8 mouse cellular contexts compared by ENCODE assay signal in the genomic region with DNA sequence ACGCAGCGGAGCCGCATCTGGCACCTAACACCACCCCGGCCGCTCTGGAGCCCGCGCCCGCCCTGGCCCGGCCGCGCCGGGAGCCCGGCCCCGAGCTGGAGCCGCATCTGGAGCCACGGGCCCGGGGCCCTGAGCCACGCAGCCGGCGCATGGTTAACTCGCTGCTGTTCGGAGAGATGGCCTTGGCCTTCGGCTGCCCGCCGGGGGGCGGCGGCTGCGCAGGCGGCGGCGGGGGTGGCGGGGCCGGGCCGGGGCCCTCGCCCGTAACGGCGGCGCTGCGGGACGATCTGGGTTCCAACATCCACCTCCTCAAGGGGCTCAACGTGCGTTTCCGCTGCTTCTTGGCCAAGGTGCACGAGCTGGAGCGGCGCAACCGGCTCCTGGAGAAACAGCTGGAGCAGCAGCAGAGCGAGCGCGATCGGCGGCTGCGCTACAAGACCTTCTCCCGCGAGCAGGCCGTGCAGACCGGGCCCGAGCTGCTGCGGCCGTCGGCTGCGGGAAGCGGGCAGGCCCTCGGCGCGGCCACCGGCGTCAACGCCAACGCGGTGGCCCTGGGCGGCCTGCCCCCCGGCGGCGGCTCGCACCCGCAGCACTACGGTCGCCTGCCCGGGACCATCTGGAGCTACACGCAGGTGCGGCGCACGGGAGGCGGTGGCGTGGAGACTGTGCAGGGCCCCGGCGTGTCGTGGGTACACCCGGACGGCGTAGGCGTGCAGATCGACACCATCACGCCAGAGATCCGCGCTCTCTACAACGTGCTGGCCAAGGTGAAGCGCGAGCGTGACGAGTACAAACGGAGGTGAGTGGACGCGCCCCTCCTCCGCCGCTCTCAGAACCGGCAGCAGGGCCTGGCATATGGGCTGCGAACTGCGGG. TPM values are rescaled to one million over a fixed set of nuclear protein-coding genes. Genes with fewer than 3 reads are reported as not detected.
DNase-seq lines count a peak whose midpoint lies in the region; ATAC-seq lines count a peak whose summit lies in the region.

No protein-coding gene starts in this region.

- 0% methylated on average over 25 of the region's 111 CpGs for WGBS in embryonic facial prominence, embryonic 14.5 days
- under 1% methylated on average over 105 of the region's 111 CpGs for WGBS in hindbrain, embryonic 13.5 days
- under 1% methylated on average over 86 of the region's 111 CpGs for WGBS in midbrain, embryonic 13.5 days
- under 1% methylated on average over 108 of the region's 111 CpGs for WGBS in stomach, embryonic 15.5 days

- no peaks in the 10 kb centered on the region for H3K27me3 ChIP-seq in embryonic facial prominence, embryonic 14.5 days (replicated peaks; ENCODE audit: control insufficient read depth, insufficient read depth, low read length)
- peaks cover under 1% of the 10 kb centered on the region for H3K27me3 ChIP-seq in hindbrain, embryonic 13.5 days
- peaks cover 20% of the 10 kb centered on the region for H3K27me3 ChIP-seq in midbrain, embryonic 13.5 days
- H3K27me3 ChIP-seq in stomach, embryonic 15.5 days (replicated peaks) = no peaks in the 10 kb centered on the region

- peak overlapping the region; percentile 97 for H3K4me2 ChIP-seq in embryonic facial prominence, embryonic 14.5 days (ENCODE audit: low read depth, low read length)
- H3K4me2 ChIP-seq in hindbrain, embryonic 13.5 days = peak overlapping the region; percentile 91
- peak overlapping the region; percentile 97 for H3K4me2 ChIP-seq in midbrain, embryonic 13.5 days (replicated peaks)
- H3K4me2 ChIP-seq in stomach, embryonic 15.5 days = peak overlapping the region; percentile 97

- intact Hi-C loops in left cerebral cortex, postnatal 36 days (cut with DNase I) = loop anchor here (5.0 kb wide), 3 partner anchors 37 to 103 kb away; no protein-coding TSS in a partner anchor

- H3K9ac ChIP-seq in embryonic facial prominence, embryonic 14.5 days (ENCODE audit: low read depth, low read length) = peak overlapping the region; percentile 83
- H3K9ac ChIP-seq in hindbrain, embryonic 13.5 days = peak overlapping the region; percentile 92
- peak overlapping the region; percentile 86 for H3K9ac ChIP-seq in midbrain, embryonic 13.5 days (replicated peaks)
- H3K9ac ChIP-seq in stomach, embryonic 15.5 days = peak overlapping the region; percentile 90

- no peaks in the 10 kb centered on the region for H3K36me3 ChIP-seq in embryonic facial prominence, embryonic 14.5 days (ENCODE audit: control insufficient read depth, insufficient read depth, low read length)
- no peaks in the 10 kb centered on the region for H3K36me3 ChIP-seq in hindbrain, embryonic 13.5 days
- no peaks in the 10 kb centered on the region for H3K36me3 ChIP-seq in midbrain, embryonic 13.5 days
- no peaks in the 10 kb centered on the region for H3K36me3 ChIP-seq in stomach, embryonic 15.5 days

- DNase-seq in adrenal gland, postnatal 25 days = peak; percentile 68
- no peak for DNase-seq in adrenal gland, postnatal 10 days
- peak; percentile 68 for DNase-seq in T-cell, adult 2 months (ENCODE audit: low spot score)
- peak; percentile 64 for DNase-seq in embryonic facial prominence, embryonic 14.5 days (ENCODE audit: low spot score)
- DNase-seq in left cerebral cortex, postnatal 36 days (ENCODE audit: low spot score in 2 of 2) = peak; percentile 63 to 76

- peaks cover 38% of the 10 kb centered on the region for H3K4me1 ChIP-seq in embryonic facial prominence, embryonic 14.5 days (ENCODE audit: control insufficient read depth, insufficient read depth, low read length)
- H3K4me1 ChIP-seq in hindbrain, embryonic 13.5 days (replicated peaks) = peaks cover 52% of the 10 kb centered on the region
- peaks cover 36% of the 10 kb centered on the region for H3K4me1 ChIP-seq in midbrain, embryonic 13.5 days (replicated peaks)
- H3K4me1 ChIP-seq in stomach, embryonic 15.5 days = peaks cover 48% of the 10 kb centered on the region

- ATAC-seq in embryonic facial prominence, embryonic 14.5 days (ENCODE audit: low read depth) = peak; percentile 61
- ATAC-seq in hindbrain, embryonic 13.5 days (ENCODE audit: low FRiP score) = peak; percentile 67
- peak; percentile 80 for ATAC-seq in midbrain, embryonic 13.5 days
- peak; percentile 36 for ATAC-seq in stomach, embryonic 15.5 days (ENCODE audit: insufficient read depth, low FRiP score, low read depth)

- peak overlapping the region; percentile 84 for H3K4me3 ChIP-seq in embryonic facial prominence, embryonic 14.5 days (ENCODE audit: low read depth, low read length)
- H3K4me3 ChIP-seq in hindbrain, embryonic 13.5 days = peak overlapping the region; percentile 83
- H3K4me3 ChIP-seq in midbrain, embryonic 13.5 days (replicated peaks) = peak overlapping the region; percentile 76
- peak overlapping the region; percentile 86 for H3K4me3 ChIP-seq in stomach, embryonic 15.5 days (replicated peaks)

- no peaks in the 10 kb centered on the region for H3K9me3 ChIP-seq in embryonic facial prominence, embryonic 14.5 days (ENCODE audit: control insufficient read depth, low read length)
- no peaks in the 10 kb centered on the region for H3K9me3 ChIP-seq in hindbrain, embryonic 13.5 days
- H3K9me3 ChIP-seq in midbrain, embryonic 13.5 days = no peaks in the 10 kb centered on the region
- H3K9me3 ChIP-seq in stomach, embryonic 15.5 days = no peaks in the 10 kb centered on the region

- peak overlapping the region; percentile 87 for H3K27ac ChIP-seq in embryonic facial prominence, embryonic 14.5 days (replicated peaks; ENCODE audit: low read depth, low read length)
- peak overlapping the region; percentile 90 for H3K27ac ChIP-seq in hindbrain, embryonic 13.5 days
- peak overlapping the region; percentile 88 for H3K27ac ChIP-seq in midbrain, embryonic 13.5 days
- peak overlapping the region; percentile 87 for H3K27ac ChIP-seq in stomach, embryonic 15.5 days

RNA-seq across cellular contexts. Expression of a gene that starts 27.9 kb away (rescaled TPM):
- total RNA-seq in adrenal gland, postnatal 25 days (2021) = not detected in 2 replicates
- total RNA-seq in adrenal gland, postnatal 10 days (2021) = not detected
- not detected in 2 replicates for polyA plus RNA-seq in embryonic facial prominence, embryonic 14.5 days (2014; fragmentation: Nextera tagmentation; extraction: Ambion mirVana)
- not detected in 2 replicates for polyA plus RNA-seq in hindbrain, embryonic 13.5 days (2015; fragmentation: Nextera tagmentation; extraction: Ambion mirVana)
- not detected for total RNA-seq in left cerebral cortex, postnatal 36 days (2021)
- not detected in 2 replicates for polyA plus RNA-seq in midbrain, embryonic 13.5 days (2015; fragmentation: Nextera tagmentation; extraction: Ambion mirVana)
- not detected in 2 replicates for polyA plus RNA-seq in stomach, embryonic 15.5 days (2015; fragmentation: Nextera tagmentation; extraction: Ambion mirVana)

RNA-seq across cellular contexts. Expression of a gene that starts 44.7 kb away (rescaled TPM):
- 14.4 and 15.0 TPM in 2 replicates for total RNA-seq in adrenal gland, postnatal 25 days (2021)
- total RNA-seq in adrenal gland, postnatal 10 days (2021) = 10 to 100 TPM; 16.4 to 17.5 TPM
- polyA plus RNA-seq in embryonic facial prominence, embryonic 14.5 days (2014; fragmentation: Nextera tagmentation; extraction: Ambion mirVana) = 4.8 and 5.8 TPM in 2 replicates
- 4.4 and 4.7 TPM in 2 replicates for polyA plus RNA-seq in hindbrain, embryonic 13.5 days (2015; fragmentation: Nextera tagmentation; extraction: Ambion mirVana)
- total RNA-seq in left cerebral cortex, postnatal 36 days (2021) = 10 to 100 TPM; 15.7 to 18.8 TPM
- polyA plus RNA-seq in midbrain, embryonic 13.5 days (2015; fragmentation: Nextera tagmentation; extraction: Ambion mirVana) = 4.4 and 4.6 TPM in 2 replicates
- 2.2 and 4.2 TPM in 2 replicates for polyA plus RNA-seq in stomach, embryonic 15.5 days (2015; fragmentation: Nextera tagmentation; extraction: Ambion mirVana)

RNA-seq across cellular contexts. Expression of a gene that starts 47.6 kb away (rescaled TPM):
- 124 and 138 TPM in 2 replicates for total RNA-seq in adrenal gland, postnatal 25 days (2021)
- total RNA-seq in adrenal gland, postnatal 10 days (2021) = 10 to 100 TPM; 62.7 to 84.6 TPM
- polyA plus RNA-seq in embryonic facial prominence, embryonic 14.5 days (2014; fragmentation: Nextera tagmentation; extraction: Ambion mirVana) = 21.1 and 23.9 TPM in 2 replicates
- 21.8 and 22.2 TPM in 2 replicates for polyA plus RNA-seq in hindbrain, embryonic 13.5 days (2015; fragmentation: Nextera tagmentation; extraction: Ambion mirVana)
- 10 to 100 TPM; 17.2 to 19.5 TPM for total RNA-seq in left cerebral cortex, postnatal 36 days (2021)
- polyA plus RNA-seq in midbrain, embryonic 13.5 days (2015; fragmentation: Nextera tagmentation; extraction: Ambion mirVana) = 18.0 and 20.0 TPM in 2 replicates
- polyA plus RNA-seq in stomach, embryonic 15.5 days (2015; fragmentation: Nextera tagmentation; extraction: Ambion mirVana) = 27.6 and 30.7 TPM in 2 replicates
